12 mouse cellular contexts compared by ENCODE assay signal in genomic region chr6:134157533-134158115, GRCm38 (mm10).
DNase-seq lines count a peak whose midpoint lies in the region; ATAC-seq and TF ChIP-seq lines count a peak whose summit lies in the region.
"Had no signal": no experiment of that assay in that cellular context is flagged by ENCODE, and none has a peak within 500 bp of the region (broad histone marks: within the 10 kb centered on the region; RNA-seq: fewer than 3 reads in every experiment).

No protein-coding gene starts in this region.

- no peaks in the 10 kb centered on the region for H3K36me3 ChIP-seq in limb, embryonic 14.5 days (ENCODE audit: control insufficient read depth, insufficient read depth, low read length)
- 0 out of 2 replicates have a peak, but pooled peaks cover 17% of the 10 kb centered on the region for H3K36me3 ChIP-seq in limb, embryonic 10.5 days
- H3K36me3 ChIP-seq in hindbrain, embryonic 14.5 days (replicated peaks; ENCODE audit: control insufficient read depth, insufficient read depth): no peaks in the 10 kb centered on the region
- no peaks in the 10 kb centered on the region for H3K36me3 ChIP-seq in neural tube, embryonic 12.5 days

- no peaks in the 10 kb centered on the region for H3K27me3 ChIP-seq in limb, embryonic 14.5 days (ENCODE audit: control insufficient read depth, insufficient read depth, low read length)
- H3K27me3 ChIP-seq in limb, embryonic 10.5 days (ENCODE audit: low read depth, poor library complexity, severe bottlenecking): no peaks in the 10 kb centered on the region
- no peaks in the 10 kb centered on the region for H3K27me3 ChIP-seq in hindbrain, embryonic 14.5 days (ENCODE audit: control insufficient read depth, insufficient read depth, low read length)
- H3K27me3 ChIP-seq in neural tube, embryonic 12.5 days (replicated peaks): no peaks in the 10 kb centered on the region

- ATAC-seq in limb, embryonic 14.5 days (ENCODE audit: low FRiP score, low read depth): 0 out of 2 replicates have a peak, but pooled peaks have one; percentile 35
- peak; percentile 69; the same call in 1 of the 2 replicates for ATAC-seq in hindbrain, embryonic 14.5 days (ENCODE audit: low FRiP score)
- peak; percentile 81 for ATAC-seq in neural tube, embryonic 12.5 days (ENCODE audit: low FRiP score, low read depth)

- WGBS in limb, embryonic 14.5 days: 57% methylated on average over 6 of the region's 6 CpGs
- 77% methylated on average over 6 of the region's 6 CpGs for WGBS in limb, embryonic 10.5 days
- WGBS in hindbrain, embryonic 14.5 days: 16% methylated on average over 6 of the region's 6 CpGs
- WGBS in neural tube, embryonic 12.5 days: 27% methylated on average over 6 of the region's 6 CpGs

- H3K4me3 ChIP-seq in limb, embryonic 14.5 days (replicated peaks; ENCODE audit: low read length): no peak overlapping the region
- H3K4me3 ChIP-seq in limb, embryonic 10.5 days: no peak overlapping the region
- no peak overlapping the region for H3K4me3 ChIP-seq in hindbrain, embryonic 14.5 days (replicated peaks; ENCODE audit: low read length)
- no peak overlapping the region for H3K4me3 ChIP-seq in neural tube, embryonic 12.5 days

- no peaks in the 10 kb centered on the region for H3K9me3 ChIP-seq in limb, embryonic 14.5 days (ENCODE audit: control insufficient read depth, low read length)
- no peaks in the 10 kb centered on the region for H3K9me3 ChIP-seq in limb, embryonic 10.5 days (replicated peaks)
- H3K9me3 ChIP-seq in hindbrain, embryonic 14.5 days (ENCODE audit: control insufficient read depth, low read length): no peaks in the 10 kb centered on the region
- H3K9me3 ChIP-seq in neural tube, embryonic 12.5 days: no peaks in the 10 kb centered on the region

- peak; percentile 46 for DNase-seq in embryo, embryonic 10 days (ENCODE audit: low spot score)
- no peak for DNase-seq in embryo, embryonic 9.5 days (ENCODE audit: extremely low spot score)
- DNase-seq in limb, embryonic 14.5 days (ENCODE audit: low spot score): peak; percentile 39
- DNase-seq in limb, embryonic 10.5 days (ENCODE audit: low spot score): no peak
- peak; percentile 44 for DNase-seq in hindbrain, embryonic 14.5 days (ENCODE audit: low spot score)
- no peak for DNase-seq in ovary, postnatal 14 days (ENCODE audit: low spot score)
- DNase-seq in B cell, adult 2 months: no peak
- DNase-seq: cerebellum, adult 8-10 months; gastrocnemius, postnatal 36 days; layer of hippocampus, adult 9-11 months had no signal

- no peak for TF ChIP-seq POLR2A in limb, embryonic 14.5 days (IDR thresholded peaks at IDR 0.05; ENCODE audit: borderline replicate concordance, extremely low read depth, insufficient read depth, insufficient read length)

- no peak overlapping the region for H3K4me2 ChIP-seq in limb, embryonic 14.5 days (replicated peaks; ENCODE audit: low read depth, low read length, severe bottlenecking)
- H3K4me2 ChIP-seq in hindbrain, embryonic 14.5 days (replicated peaks): no peak overlapping the region
- no peak overlapping the region for H3K4me2 ChIP-seq in neural tube, embryonic 12.5 days (replicated peaks)

- no peak overlapping the region for H3K9ac ChIP-seq in limb, embryonic 14.5 days (ENCODE audit: low read depth, low read length, severe bottlenecking)
- H3K9ac ChIP-seq in hindbrain, embryonic 14.5 days: no peak overlapping the region
- no peak overlapping the region for H3K9ac ChIP-seq in neural tube, embryonic 12.5 days
- H3K9ac ChIP-seq: liver, embryonic 14.5 days had no signal

- H3K27ac ChIP-seq in limb, embryonic 14.5 days (replicated peaks; ENCODE audit: low read depth, low read length): no peak overlapping the region
- H3K27ac ChIP-seq in limb, embryonic 10.5 days: no peak overlapping the region
- peak overlapping the region; percentile 2; the same call in 1 of the 2 replicates for H3K27ac ChIP-seq in hindbrain, embryonic 14.5 days
- H3K27ac ChIP-seq in neural tube, embryonic 12.5 days: no peak overlapping the region
- H3K27ac ChIP-seq: liver, embryonic 14.5 days had no signal

- H3K4me1 ChIP-seq in limb, embryonic 14.5 days (ENCODE audit: control insufficient read depth, insufficient read depth, low read length): peaks cover 49% of the 10 kb centered on the region
- peaks cover 21% of the 10 kb centered on the region for H3K4me1 ChIP-seq in limb, embryonic 10.5 days
- H3K4me1 ChIP-seq in hindbrain, embryonic 14.5 days (replicated peaks; ENCODE audit: control insufficient read depth, insufficient read depth, low read length): peaks cover 30% of the 10 kb centered on the region
- H3K4me1 ChIP-seq in neural tube, embryonic 12.5 days: peaks cover 29% of the 10 kb centered on the region

Comparison
In these comparisons a context has a peak if more than half of its experiments do, and no peak if none do; other contexts are left out.
1. DNase-seq: peak in embryo, embryonic 10 days (single experiment), limb, embryonic 14.5 days (single experiment) and hindbrain, embryonic 14.5 days (single experiment); none in embryo, embryonic 9.5 days (single experiment), limb, embryonic 10.5 days (single experiment), ovary, postnatal 14 days (single experiment) and B cell, adult 2 months (0 of 2).
2. Peak in every context shown above with its lines, with median percentiles within 50 percentile points of each other: ATAC-seq.